In the genomic region with DNA sequence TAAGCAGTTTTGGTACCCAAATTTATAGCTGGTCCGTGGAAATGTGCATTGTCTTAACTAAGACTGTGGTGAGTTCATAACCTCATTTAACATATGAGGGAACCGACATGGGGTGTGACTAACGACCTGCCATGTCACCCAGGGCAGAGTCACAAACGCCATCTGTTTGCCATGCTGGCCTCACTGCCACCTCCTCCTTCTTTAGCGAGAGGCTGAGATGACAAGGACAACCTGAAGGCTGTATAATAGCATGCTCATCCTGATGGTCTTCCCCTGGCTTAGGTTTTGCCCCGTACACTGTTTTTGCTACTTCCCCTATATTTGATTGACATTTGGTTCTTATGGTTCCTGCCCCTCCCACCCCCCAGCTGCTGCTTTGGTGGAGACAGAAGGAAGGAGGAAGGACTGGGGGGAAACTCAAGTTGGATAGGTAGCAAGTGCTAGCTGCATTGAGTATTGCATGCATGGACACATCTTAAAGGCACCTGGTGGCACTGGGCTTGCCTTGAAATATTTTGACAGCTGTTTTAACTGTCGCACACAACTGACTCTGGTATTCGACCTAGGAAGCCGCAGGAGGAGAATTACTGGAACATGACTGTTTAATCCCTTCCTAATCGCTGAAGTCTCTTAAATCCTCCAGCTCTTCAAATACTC, we compare ENCODE assay signal across 15 mouse cellular contexts. TPM values are rescaled to one million over a fixed set of nuclear protein-coding genes. Genes with fewer than 3 reads are reported as not detected.
DNase-seq lines count a peak whose midpoint lies in the region; ATAC-seq lines count a peak whose summit lies in the region.
"Had no signal": no experiment of that assay in that cellular context is flagged by ENCODE, and none has a peak within 500 bp of the region (broad histone marks: within the 10 kb centered on the region; RNA-seq: fewer than 3 reads in every experiment).

No protein-coding gene starts in this region.

- ATAC-seq in hematopoietic stem cell, adult 5-6 weeks (replicated peaks in 1 of 2; ENCODE audit: insufficient read depth in 1 of 2, low FRiP score in 2 of 2, low TSS enrichment in 1 of 2, low read depth in 1 of 2, poor library complexity in 2 of 2, severe bottlenecking in 2 of 2) = peak; percentile 92 to 95
- ATAC-seq in neural tube, embryonic 11.5 days (ENCODE audit: insufficient read depth, low FRiP score, low TSS enrichment) = 0 out of 2 replicates have a peak, but pooled peaks have one; percentile 23
- ATAC-seq in intestine, embryonic 15.5 days = no peak
- ATAC-seq: forebrain, embryonic 15.5 days had no signal

- H3K36me3 ChIP-seq in neural tube, embryonic 11.5 days (ENCODE audit: control insufficient read depth, insufficient read depth, low read length) = no peaks in the 10 kb centered on the region
- H3K36me3 ChIP-seq in intestine, embryonic 15.5 days = no peaks in the 10 kb centered on the region
- H3K36me3 ChIP-seq: forebrain, embryonic 15.5 days had no signal

- no peak overlapping the region for H3K27ac ChIP-seq in neural tube, embryonic 11.5 days (ENCODE audit: low read depth, low read length)
- no peak overlapping the region for H3K27ac ChIP-seq in intestine, embryonic 15.5 days
- H3K27ac ChIP-seq: forebrain, embryonic 15.5 days; liver, embryonic 14.5 days had no signal

- H3K4me2 ChIP-seq in neural tube, embryonic 11.5 days (ENCODE audit: low read depth) = no peak overlapping the region
- no peak overlapping the region for H3K4me2 ChIP-seq in intestine, embryonic 15.5 days (replicated peaks)
- H3K4me2 ChIP-seq: forebrain, embryonic 15.5 days had no signal

- H3K9ac ChIP-seq in neural tube, embryonic 11.5 days (ENCODE audit: low read length) = no peak overlapping the region
- no peak overlapping the region for H3K9ac ChIP-seq in intestine, embryonic 15.5 days
- H3K9ac ChIP-seq: forebrain, embryonic 15.5 days; liver, embryonic 14.5 days had no signal

- H3K27me3 ChIP-seq in neural tube, embryonic 11.5 days (ENCODE audit: control insufficient read depth, insufficient read depth, low read length) = no peaks in the 10 kb centered on the region
- no peaks in the 10 kb centered on the region for H3K27me3 ChIP-seq in intestine, embryonic 15.5 days (replicated peaks)
- H3K27me3 ChIP-seq: forebrain, embryonic 15.5 days had no signal

- peak; percentile 4 for DNase-seq in kidney, adult 9 months
- DNase-seq in kidney, adult 8-10 months = no peak
- peak; percentile 32 to 51 for DNase-seq in cerebellum, adult 18-20 months
- no peak for DNase-seq in neural tube, embryonic 11.5 days (ENCODE audit: low spot score)
- DNase-seq in spleen, postnatal 10 days (ENCODE audit: low spot score in 2 of 2) = no peak
- DNase-seq in thymus, adult 18-20 months = no peak
- DNase-seq: midbrain, embryonic 14.5 days had no signal

- no peaks in the 10 kb centered on the region for H3K9me3 ChIP-seq in neural tube, embryonic 11.5 days (ENCODE audit: control insufficient read depth, low read length)
- H3K9me3 ChIP-seq in intestine, embryonic 15.5 days = no peaks in the 10 kb centered on the region
- H3K9me3 ChIP-seq: forebrain, embryonic 15.5 days had no signal

- 42% methylated on average over 10 of the region's 10 CpGs for WGBS in neural tube, embryonic 11.5 days
- 75% methylated on average over 10 of the region's 10 CpGs for WGBS in intestine, embryonic 15.5 days

- no peak overlapping the region for H3K4me3 ChIP-seq in neural tube, embryonic 11.5 days (ENCODE audit: low read depth, low read length)
- H3K4me3 ChIP-seq in intestine, embryonic 15.5 days (replicated peaks) = no peak overlapping the region
- H3K4me3 ChIP-seq: forebrain, embryonic 15.5 days had no signal

- H3K4me1 ChIP-seq in neural tube, embryonic 11.5 days (ENCODE audit: control insufficient read depth, insufficient read depth, low read length) = peaks cover 14% of the 10 kb centered on the region
- no peaks in the 10 kb centered on the region for H3K4me1 ChIP-seq in intestine, embryonic 15.5 days (replicated peaks)

RNA-seq across cellular contexts. Expression of a gene that starts 17.2 kb away (rescaled TPM):
- total RNA-seq in hematopoietic stem cell, adult 5-6 weeks (2017) = not detected in 2 replicates
- polyA plus RNA-seq in neural tube, embryonic 11.5 days (2014; fragmentation: Nextera tagmentation; extraction: Ambion mirVana) = not detected in 2 replicates
- polyA plus RNA-seq in intestine, embryonic 15.5 days (2015; fragmentation: Nextera tagmentation; extraction: Ambion mirVana) = not detected in 2 replicates
- polyA plus RNA-seq: cortical plate, adult 2 months; forebrain, embryonic 15.5 days; heart, embryonic 14.5 days; large intestine, adult 2 months; liver, embryonic 14.5 days; midbrain, embryonic 14.5 days; testis, adult 2 months had no signal

Comparison
In these comparisons a context has a peak if more than half of its experiments do, and no peak if none do; other contexts are left out.
1. DNase-seq: peak in kidney, adult 9 months (single experiment) and cerebellum, adult 18-20 months (2 of 2); none in kidney, adult 8-10 months (0 of 2), neural tube, embryonic 11.5 days (single experiment), spleen, postnatal 10 days (0 of 2) and thymus, adult 18-20 months (0 of 2).